Mouse (Mus musculus): ENCODE data around the gene BC030500. TPM values are rescaled to one million over a fixed set of nuclear protein-coding genes. Genes with fewer than 3 reads are reported as not detected.

Gene BC030500
- polyA plus RNA-seq, 1 experiment: not detected

DNA sequence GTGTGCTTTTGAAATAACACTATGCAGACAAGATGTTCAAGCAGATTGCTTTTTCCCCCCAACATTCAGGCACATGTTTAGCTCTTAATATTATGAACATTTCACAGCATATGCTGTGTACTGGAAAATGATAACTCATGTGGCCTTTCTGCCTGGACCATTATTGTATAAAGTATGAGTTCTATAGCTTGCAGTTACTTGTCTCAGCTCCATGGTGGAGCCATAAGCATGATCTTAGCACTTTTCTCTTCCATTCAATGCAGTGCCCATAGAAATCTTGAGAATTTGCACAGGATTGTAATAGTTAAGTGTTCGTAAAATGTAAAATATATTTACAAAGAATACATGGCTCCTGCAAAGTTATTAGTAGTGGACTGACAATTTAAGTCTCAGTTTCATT, 19.5 kb downstream of the BC030500 start:
- Histone ChIP-seq H3K4me1 (ENCODE audit: control insufficient read depth) (no peaks in the 10 kb centered on the region), H3K9me3 (ENCODE audit: control insufficient read depth, low read length) (no peaks in the 10 kb centered on the region), H3K4me3 (replicated peaks) (no peak overlapping the region), H3K36me3 (ENCODE audit: control insufficient read depth) (no peaks in the 10 kb centered on the region), H3K27me3 (ENCODE audit: control insufficient read depth) (no peaks in the 10 kb centered on the region)
- TF ChIP-seq GATA1 (IDR thresholded peaks at IDR 0.05; ENCODE audit: low read length) (no peak), TAL1 (IDR thresholded peaks at IDR 0.05; ENCODE audit: low read length) (no peak)

DNA sequence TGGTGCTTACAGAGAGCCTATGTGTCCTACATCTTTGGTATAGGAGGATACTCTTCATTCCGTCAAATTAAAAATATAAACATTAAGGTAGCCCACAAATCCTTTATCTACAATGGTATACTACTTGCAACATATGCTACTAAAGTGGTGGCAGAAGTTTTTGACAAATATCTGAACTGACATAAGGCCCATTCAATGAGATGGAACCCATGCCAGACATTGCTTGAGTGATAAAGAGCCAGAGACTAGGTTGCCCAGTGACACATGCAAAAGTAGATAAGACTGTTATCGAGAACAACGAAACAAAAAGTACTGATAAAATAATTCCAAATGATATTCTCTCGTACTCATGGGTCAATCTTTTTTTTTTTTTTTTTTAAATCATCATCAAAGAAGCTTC, 32.2 kb downstream of the BC030500 start:
- no peaks in the 10 kb centered on the region for H3K27me3 ChIP-seq (ENCODE audit: control insufficient read depth)
- H3K4me1 ChIP-seq (ENCODE audit: control insufficient read depth): no peaks in the 10 kb centered on the region
- TF ChIP-seq GATA1 (IDR thresholded peaks at IDR 0.05; ENCODE audit: low read length): no peak
- no peak for TF ChIP-seq TAL1 (IDR thresholded peaks at IDR 0.05; ENCODE audit: low read length)
- no peaks in the 10 kb centered on the region for H3K36me3 ChIP-seq (ENCODE audit: control insufficient read depth)
- no peak overlapping the region for H3K4me3 ChIP-seq (replicated peaks)
- no peaks in the 10 kb centered on the region; the same call in 1 of the 2 replicates for H3K9me3 ChIP-seq (ENCODE audit: control insufficient read depth, low read length)

DNA sequence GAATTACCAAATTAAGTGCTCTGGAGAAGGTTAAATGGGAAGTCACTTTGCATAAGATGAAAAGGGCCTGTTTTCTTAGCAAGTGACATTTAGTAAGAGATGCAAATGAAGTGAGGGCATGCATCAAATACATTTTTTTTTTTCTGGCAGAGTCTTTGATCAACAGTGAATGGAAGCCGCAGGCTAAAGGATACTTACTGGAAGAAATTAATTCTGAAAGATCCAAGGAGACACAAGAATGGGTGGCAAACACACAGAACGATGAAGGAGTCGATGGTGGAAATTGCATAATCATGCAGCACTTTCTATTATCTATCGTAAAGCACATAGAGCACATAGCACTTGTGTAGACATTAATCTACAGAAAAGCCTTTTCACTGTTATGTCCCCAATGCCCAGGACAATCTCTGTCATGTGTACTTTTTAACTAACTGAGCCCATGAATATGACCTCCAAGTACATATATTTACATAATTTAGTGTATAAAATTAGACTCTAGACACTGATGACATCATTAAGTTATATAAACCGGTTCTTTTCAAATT, 45.7 kb downstream of the BC030500 start:
- TF ChIP-seq GATA1 (IDR thresholded peaks at IDR 0.05; ENCODE audit: low read length): no peak
- TF ChIP-seq TAL1 (IDR thresholded peaks at IDR 0.05; ENCODE audit: low read length): no peak
- Histone ChIP-seq H3K9me3 (ENCODE audit: control insufficient read depth, low read length) (no peaks in the 10 kb centered on the region; the same call in 1 of the 2 replicates), H3K4me3 (replicated peaks) (no peak overlapping the region), H3K36me3 (ENCODE audit: control insufficient read depth) (no peaks in the 10 kb centered on the region), H3K27me3 (ENCODE audit: control insufficient read depth) (no peaks in the 10 kb centered on the region), H3K4me1 (ENCODE audit: control insufficient read depth) (no peaks in the 10 kb centered on the region)

Other genes starting within 250 kb of the BC030500 start
- not detected in 2 replicates for gene Galntl6, start 885 bp downstream of the BC030500 start, polyA plus RNA-seq (2012)

All from erythroblast, embryonic 14.5 days (primary cell).